Mouse (Mus musculus) left cerebral cortex, postnatal 4 days (tissue): Measurements from ENCODE around the gene Epm2aip1. TPM values are rescaled to one million over a fixed set of nuclear protein-coding genes. Genes with fewer than 3 reads are reported as not detected.

Experiments
- DNase-seq: peaks from one replicate; pipeline ENCODE4 v3.0.0-alpha.2; 2022
- intact Hi-C: fragments of 180-260 bp; cut with DNase I; formaldehyde crosslinking; loops from one replicate; pipeline ENCODE4 v1.15.1; 2025
- total RNA-seq, 2 experiments: library from RNA; stranded (reverse); gene quantifications; 2 replicates each; pipeline ENCODE4 v1.2.3; 2021

Gene Epm2aip1
- total RNA-seq, 2 experiments from 2014 or later = 84.9 to 85.6 TPM

GRCm38 (mm10) chr9:111285676-111286075, 13.9 kb downstream of the Epm2aip1 start:
- no peak for DNase-seq
- intact Hi-C loops = no loop called here

DNA sequence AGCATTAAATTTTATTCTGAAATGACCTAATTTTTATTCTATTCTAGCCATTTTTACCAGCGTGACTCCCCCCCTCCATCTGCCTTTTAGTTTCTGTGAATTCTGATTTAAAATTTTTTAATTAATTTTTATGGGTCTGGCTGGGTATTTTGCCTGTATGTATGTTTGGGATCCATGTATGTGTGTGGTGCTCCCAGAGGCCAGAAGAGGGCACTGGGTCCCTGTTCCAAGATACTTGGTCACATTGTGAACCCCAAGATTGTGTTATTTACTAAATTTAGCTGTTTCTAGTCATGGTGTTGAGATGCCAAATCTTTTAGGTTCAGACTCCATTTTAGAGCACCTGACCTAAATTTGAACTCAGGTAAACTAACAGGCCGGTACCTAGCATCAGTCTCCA, 14.7 kb downstream of the Epm2aip1 start:
- intact Hi-C loops = no loop called here
- no peak for DNase-seq

- intact Hi-C loops = no loop called here
- no peak for DNase-seq
Measured at GRCm38 (mm10) chr9:111287956-111288355, 16.2 kb downstream of the Epm2aip1 start.

GRCm38 (mm10) chr9:111289294-111289831, 17.6 kb downstream of the Epm2aip1 start:
- intact Hi-C loops = no loop called here
- no peak for DNase-seq

GRCm38 (mm10) chr9:111289832-111290339, 18.2 kb downstream of the Epm2aip1 start:
- intact Hi-C loops = loop anchor here (5.0 kb wide), 1 partner anchor 187 kb away; no protein-coding TSS in a partner anchor
- DNase-seq = peak; percentile 72

GRCm38 (mm10) chr9:111290539-111291100, 18.9 kb downstream of the Epm2aip1 start:
- intact Hi-C loops = loop anchor here (5.0 kb wide), 1 partner anchor 187 kb away; no protein-coding TSS in a partner anchor
- DNase-seq = no peak

DNA sequence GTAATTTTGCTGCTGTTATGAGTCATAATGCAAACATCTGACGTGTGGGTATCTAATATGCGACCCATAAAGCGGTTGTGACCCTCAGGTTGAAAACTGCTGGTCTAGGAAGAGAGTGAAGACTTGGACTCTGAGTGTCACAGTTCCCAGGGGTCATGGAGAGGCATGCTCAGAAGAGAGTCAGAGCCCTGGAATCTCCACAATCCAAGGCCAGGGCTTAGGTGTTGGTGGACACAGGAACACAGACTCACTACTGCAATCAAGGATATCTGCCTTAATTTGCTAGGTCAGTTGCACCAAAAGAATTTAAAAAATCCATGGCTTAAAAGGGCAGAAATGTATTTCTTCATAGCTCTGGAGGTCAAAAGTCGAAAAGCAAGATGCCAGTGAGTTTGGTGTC, 21.5 kb downstream of the Epm2aip1 start:
- DNase-seq = no peak

GRCm38 (mm10) chr9:111294911-111295310, 23.2 kb downstream of the Epm2aip1 start:
- DNase-seq = no peak
- intact Hi-C loops = loop anchor here (5.0 kb wide), 1 partner anchor 182 kb away; no protein-coding TSS in a partner anchor

More for the DNA sequence above, 21.5 kb downstream of the Epm2aip1 start:
- intact Hi-C loops = loop anchor here (5.0 kb wide), 1 partner anchor 184 kb away; no protein-coding TSS in a partner anchor

GRCm38 (mm10) chr9:111295323-111295722, 23.6 kb downstream of the Epm2aip1 start:
- intact Hi-C loops = no loop called here
- DNase-seq = no peak

DNA sequence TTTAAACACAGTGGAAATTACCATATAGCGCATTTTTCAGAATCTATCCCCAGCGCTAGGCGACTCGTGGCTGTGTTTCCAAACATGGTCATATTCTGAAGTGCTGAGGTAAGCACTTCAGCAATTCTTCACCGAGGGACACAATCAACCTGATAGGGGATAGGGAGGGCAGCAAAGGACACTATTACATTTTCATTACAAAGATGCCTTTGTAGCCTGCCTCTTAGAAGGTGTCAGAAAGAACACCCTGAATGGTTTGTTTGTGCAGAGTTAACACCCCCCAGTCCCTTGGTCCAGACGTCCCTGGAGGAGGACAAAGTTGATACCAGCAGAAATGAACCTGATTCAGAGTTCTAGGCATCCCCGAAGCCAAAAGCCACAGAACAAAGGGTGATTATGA, 24.7 kb downstream of the Epm2aip1 start:
- intact Hi-C loops = no loop called here

GRCm38 (mm10) chr9:111298606-111299005, 26.9 kb downstream of the Epm2aip1 start:
- no peak for DNase-seq
- intact Hi-C loops = no loop called here

More for the DNA sequence above, 24.7 kb downstream of the Epm2aip1 start:
- no peak for DNase-seq

- intact Hi-C loops = no loop called here
- DNase-seq = no peak
Measured at GRCm38 (mm10) chr9:111302196-111302831, 30.6 kb downstream of the Epm2aip1 start.

- intact Hi-C loops = no loop called here
- no peak for DNase-seq
Measured at GRCm38 (mm10) chr9:111304036-111304435, 32.3 kb downstream of the Epm2aip1 start.

DNA sequence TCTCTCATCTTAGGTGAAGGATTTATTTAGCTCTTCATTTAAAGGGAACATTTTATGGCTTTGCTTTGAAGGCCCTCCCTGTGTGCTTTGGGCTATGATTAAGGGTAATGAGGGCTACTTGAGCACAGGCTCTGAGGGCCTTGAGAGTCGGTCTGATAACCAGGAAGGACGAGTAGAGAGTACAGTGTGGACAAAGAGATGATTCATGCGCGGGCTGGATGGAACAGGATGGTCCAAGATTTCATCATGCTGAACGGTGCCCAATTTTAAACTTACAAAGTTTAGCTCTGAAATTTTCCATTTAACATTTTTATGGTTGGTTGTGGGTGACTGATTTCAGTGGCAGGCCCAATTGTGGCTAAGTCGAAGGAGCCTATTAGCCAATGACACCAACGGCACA, 34.4 kb downstream of the Epm2aip1 start:
- DNase-seq = no peak
- intact Hi-C loops = no loop called here

DNA sequence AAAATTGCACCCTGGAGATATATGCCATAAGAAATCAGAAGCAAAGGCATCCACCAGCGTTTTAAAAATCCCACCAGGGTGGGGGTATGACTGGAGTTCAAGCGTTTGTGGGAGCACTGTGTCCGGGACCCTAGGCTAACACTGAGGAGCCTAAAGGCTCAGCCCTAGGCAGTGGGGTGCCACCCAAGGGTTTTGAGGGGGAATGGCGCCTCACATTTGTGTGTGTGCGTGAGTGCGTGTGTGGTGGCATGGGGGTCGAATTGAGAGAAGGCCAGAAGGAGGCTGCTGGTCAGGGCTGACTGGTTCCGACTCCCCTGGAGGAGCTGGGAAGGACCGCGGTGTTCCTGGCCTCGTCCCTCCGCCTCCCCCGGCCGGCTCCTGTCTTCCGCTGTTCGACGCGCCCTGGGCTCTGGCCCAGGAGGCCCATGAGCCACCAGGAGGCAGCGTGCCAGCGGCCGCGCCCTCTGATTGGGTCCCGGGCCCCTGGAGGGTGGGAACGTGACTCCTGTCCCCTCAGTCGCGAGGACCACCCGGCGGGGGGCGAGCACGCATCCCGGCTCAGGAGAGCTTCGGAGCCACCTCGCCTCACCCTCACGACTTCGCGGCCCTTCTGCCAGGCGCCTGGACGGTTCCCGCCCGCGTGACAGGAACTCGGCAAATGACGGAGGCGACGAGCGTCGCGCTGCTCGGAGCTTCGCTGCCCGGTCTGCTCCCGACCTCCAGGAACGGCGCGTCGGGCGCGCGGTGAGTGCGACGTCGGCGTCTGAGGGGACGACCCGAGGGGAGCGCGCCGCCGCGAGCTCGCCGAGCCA, 39.5 kb downstream of the Epm2aip1 start, which contains the start of gene Trank1:
TSS of gene Trank1 (plus strand) at position 709 of the 812 bp plus-strand sequence.
- intact Hi-C loops = no loop called here
- peak; percentile 51 for DNase-seq

GRCm38 (mm10) chr9:111311843-111312441, 40.2 kb downstream of the Epm2aip1 start:
- intact Hi-C loops = no loop called here
- DNase-seq = no peak

GRCm38 (mm10) chr9:111312442-111313141, 40.9 kb downstream of the Epm2aip1 start:
- intact Hi-C loops = no loop called here
- peak; percentile 5 for DNase-seq

- intact Hi-C loops = no loop called here
- DNase-seq = no peak
Measured at GRCm38 (mm10) chr9:111313299-111313698, 41.6 kb downstream of the Epm2aip1 start.

GRCm38 (mm10) chr9:111313793-111314192, 42.1 kb downstream of the Epm2aip1 start:
- no peak for DNase-seq
- intact Hi-C loops = no loop called here

- DNase-seq = peak; percentile 58
- intact Hi-C loops = no loop called here
Measured at GRCm38 (mm10) chr9:111314219-111314618, 42.5 kb downstream of the Epm2aip1 start.
